Mouse (Mus musculus): ENCODE results near the gene Ankrd12. TPM values are rescaled to one million over a fixed set of nuclear protein-coding genes. Genes with fewer than 3 reads are reported as not detected.
"Not testable (repeated sequence)": the region's sequence is repeated elsewhere in the genome, so short reads cannot be mapped to it uniquely, and the experiment has no call there.

Ankrd12 gene
- polyA plus RNA-seq, 1 experiment: 2.0 TPM

- Histone ChIP-seq H3K4me3 (ENCODE audit: low read depth, low read length) (no peak overlapping the region), H3K27ac (ENCODE audit: insufficient read depth, low read depth, low read length) (no peak overlapping the region), H3K4me1 (ENCODE audit: control insufficient read depth, insufficient read depth, insufficient read length, low read length) (no peaks in the 10 kb centered on the region), H3K27me3 (ENCODE audit: control insufficient read depth, insufficient read depth, low read length) (no peaks in the 10 kb centered on the region), H3K36me3 (ENCODE audit: control insufficient read depth, insufficient read depth, low read length) (peaks cover 9% of the 10 kb centered on the region; the same call in 1 of the 2 replicates)
- WGBS: 82% methylated on average over 3 of the region's 3 CpGs
- TF ChIP-seq POLR2A (IDR thresholded peaks at IDR 0.05; ENCODE audit: low read depth, low read length) (no peak), CTCF (IDR thresholded peaks at IDR 0.05; ENCODE audit: extremely low read depth, insufficient read length, insufficient replicate concordance, low read depth, low read length) (no peak)
Measured at GRCm38 (mm10) chr17:65988151-65988820, 88.6 kb downstream of the Ankrd12 start.

GRCm38 (mm10) chr17:65976720-65977119 lies 100.2 kb downstream of the Ankrd12 start:
- H3K4me3 ChIP-seq (ENCODE audit: low read depth, low read length); H3K27ac ChIP-seq (ENCODE audit: insufficient read depth, low read depth, low read length); H3K27me3 ChIP-seq (ENCODE audit: control insufficient read depth, insufficient read depth, low read length); H3K4me1 ChIP-seq (ENCODE audit: control insufficient read depth, insufficient read depth, insufficient read length, low read length): not testable (repeated sequence)
- H3K36me3 ChIP-seq (ENCODE audit: control insufficient read depth, insufficient read depth, low read length): peaks cover 25% of the 10 kb centered on the region

- WGBS: 75% methylated on average over 11 of the region's 11 CpGs
- H3K36me3 ChIP-seq (ENCODE audit: control insufficient read depth, insufficient read depth, low read length): peaks cover 15% of the 10 kb centered on the region
- no peaks in the 10 kb centered on the region for H3K4me1 ChIP-seq (ENCODE audit: control insufficient read depth, insufficient read depth, insufficient read length, low read length)
- H3K27ac ChIP-seq (ENCODE audit: insufficient read depth, low read depth, low read length): no peak overlapping the region
- no peak overlapping the region for H3K4me3 ChIP-seq (ENCODE audit: low read depth, low read length)
- TF ChIP-seq CTCF (IDR thresholded peaks at IDR 0.05; ENCODE audit: extremely low read depth, insufficient read length, insufficient replicate concordance, low read depth, low read length) (no peak), POLR2A (IDR thresholded peaks at IDR 0.05; ENCODE audit: low read depth, low read length) (no peak)
- no peaks in the 10 kb centered on the region for H3K27me3 ChIP-seq (ENCODE audit: control insufficient read depth, insufficient read depth, low read length)
Measured at GRCm38 (mm10) chr17:65967751-65968150, 109.1 kb downstream of the Ankrd12 start.

GRCm38 (mm10) chr17:65962263-65962662 lies 114.6 kb downstream of the Ankrd12 start:
- 96% methylated on average over 2 of the region's 2 CpGs for WGBS
- TF ChIP-seq POLR2A (IDR thresholded peaks at IDR 0.05; ENCODE audit: low read depth, low read length) (no peak), CTCF (IDR thresholded peaks at IDR 0.05; ENCODE audit: extremely low read depth, insufficient read length, insufficient replicate concordance, low read depth, low read length) (no peak)
- no peak overlapping the region for H3K4me3 ChIP-seq (ENCODE audit: low read depth, low read length)
- no peaks in the 10 kb centered on the region for H3K4me1 ChIP-seq (ENCODE audit: control insufficient read depth, insufficient read depth, insufficient read length, low read length)
- H3K36me3 ChIP-seq (ENCODE audit: control insufficient read depth, insufficient read depth, low read length): peaks cover 4% of the 10 kb centered on the region; the same call in 1 of the 2 replicates
- H3K27ac ChIP-seq (ENCODE audit: insufficient read depth, low read depth, low read length): no peak overlapping the region
- no peaks in the 10 kb centered on the region for H3K27me3 ChIP-seq (ENCODE audit: control insufficient read depth, insufficient read depth, low read length)

- no peaks in the 10 kb centered on the region for H3K27me3 ChIP-seq (ENCODE audit: control insufficient read depth, insufficient read depth, low read length)
- H3K4me1 ChIP-seq (ENCODE audit: control insufficient read depth, insufficient read depth, insufficient read length, low read length): no peaks in the 10 kb centered on the region
- H3K36me3 ChIP-seq (ENCODE audit: control insufficient read depth, insufficient read depth, low read length): no peaks in the 10 kb centered on the region
- no peak overlapping the region for H3K27ac ChIP-seq (ENCODE audit: insufficient read depth, low read depth, low read length)
- no peak overlapping the region for H3K4me3 ChIP-seq (ENCODE audit: low read depth, low read length)
- 53% methylated on average over 2 of the region's 2 CpGs for WGBS
- TF ChIP-seq POLR2A (IDR thresholded peaks at IDR 0.05; ENCODE audit: low read depth, low read length) (no peak), CTCF (IDR thresholded peaks at IDR 0.05; ENCODE audit: extremely low read depth, insufficient read length, insufficient replicate concordance, low read depth, low read length) (no peak)
Measured at GRCm38 (mm10) chr17:65961606-65962136, 115.2 kb downstream of the Ankrd12 start.

- H3K27ac ChIP-seq (ENCODE audit: insufficient read depth, low read depth, low read length): no peak overlapping the region
- H3K4me1 ChIP-seq (ENCODE audit: control insufficient read depth, insufficient read depth, insufficient read length, low read length): no peaks in the 10 kb centered on the region
- no peaks in the 10 kb centered on the region for H3K27me3 ChIP-seq (ENCODE audit: control insufficient read depth, insufficient read depth, low read length)
- no peak overlapping the region for H3K4me3 ChIP-seq (ENCODE audit: low read depth, low read length)
- no peaks in the 10 kb centered on the region for H3K36me3 ChIP-seq (ENCODE audit: control insufficient read depth, insufficient read depth, low read length)
- 21% methylated on average over 3 of the region's 3 CpGs for WGBS
- TF ChIP-seq POLR2A (IDR thresholded peaks at IDR 0.05; ENCODE audit: low read depth, low read length) (no peak), CTCF (IDR thresholded peaks at IDR 0.05; ENCODE audit: extremely low read depth, insufficient read length, insufficient replicate concordance, low read depth, low read length) (no peak)
Measured at GRCm38 (mm10) chr17:65959011-65959410, 117.9 kb downstream of the Ankrd12 start.

- no peaks in the 10 kb centered on the region for H3K27me3 ChIP-seq (ENCODE audit: control insufficient read depth, insufficient read depth, low read length)
- H3K27ac ChIP-seq (ENCODE audit: insufficient read depth, low read depth, low read length): no peak overlapping the region
- no peaks in the 10 kb centered on the region for H3K36me3 ChIP-seq (ENCODE audit: control insufficient read depth, insufficient read depth, low read length)
- WGBS: 89% methylated on average over 1 of the region's 1 CpGs
- no peaks in the 10 kb centered on the region for H3K4me1 ChIP-seq (ENCODE audit: control insufficient read depth, insufficient read depth, insufficient read length, low read length)
- TF ChIP-seq CTCF (IDR thresholded peaks at IDR 0.05; ENCODE audit: extremely low read depth, insufficient read length, insufficient replicate concordance, low read depth, low read length) (no peak), POLR2A (IDR thresholded peaks at IDR 0.05; ENCODE audit: low read depth, low read length) (no peak)
- H3K4me3 ChIP-seq (ENCODE audit: low read depth, low read length): no peak overlapping the region
Measured at GRCm38 (mm10) chr17:65958366-65958765, 118.5 kb downstream of the Ankrd12 start.

Data from small intestine, adult 2 months (tissue).